Mouse (Mus musculus) mouse trophoblast stem cell (cell line): Measurements from ENCODE around the gene Prkag1.

ENCODE experiments used
- in situ Hi-C, 2 experiments: fragments of 300-500 bp; cut with MseI, MboI; formaldehyde crosslinking; loops; 2 replicates in 1 of 2; 3 replicates in 1 of 2; pipeline ENCODE4 v1.15.1; 2025

Prkag1 gene

DNA sequence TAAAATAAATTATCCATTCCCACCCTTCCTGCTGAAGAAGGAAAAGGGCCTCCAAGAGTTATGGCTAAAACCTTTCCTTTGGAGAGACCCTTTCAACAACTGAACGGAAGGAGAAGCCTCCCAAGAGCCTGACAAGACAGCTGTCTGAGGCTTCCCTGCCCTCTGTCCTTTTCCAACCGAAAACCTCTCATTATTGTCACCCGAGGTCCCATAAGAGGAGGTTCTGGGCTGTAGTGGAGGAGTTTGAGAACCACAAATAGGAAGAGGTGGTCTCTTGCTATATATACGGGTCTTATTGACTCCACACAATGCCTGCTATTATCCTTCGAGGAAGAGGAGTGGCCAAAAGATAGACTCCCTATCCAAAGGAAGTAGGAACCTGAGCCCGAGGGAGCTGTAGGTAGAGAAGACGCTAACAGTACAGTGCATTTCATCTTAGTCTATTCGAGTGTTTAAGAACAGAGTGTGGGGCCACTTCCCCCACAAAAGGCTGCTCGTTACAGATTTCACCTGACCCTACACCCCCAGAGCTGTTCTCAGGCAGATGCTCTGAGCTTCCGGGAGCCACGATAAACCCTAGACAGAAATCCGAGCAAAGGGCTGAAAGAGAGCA, 59.4 kb downstream of the Prkag1 start:
- in situ Hi-C loops, result no loop called here

GRCm38 (mm10) chr15:98768259-98768658, 63.1 kb downstream of the Prkag1 start:
- in situ Hi-C loops, result no loop called here

DNA sequence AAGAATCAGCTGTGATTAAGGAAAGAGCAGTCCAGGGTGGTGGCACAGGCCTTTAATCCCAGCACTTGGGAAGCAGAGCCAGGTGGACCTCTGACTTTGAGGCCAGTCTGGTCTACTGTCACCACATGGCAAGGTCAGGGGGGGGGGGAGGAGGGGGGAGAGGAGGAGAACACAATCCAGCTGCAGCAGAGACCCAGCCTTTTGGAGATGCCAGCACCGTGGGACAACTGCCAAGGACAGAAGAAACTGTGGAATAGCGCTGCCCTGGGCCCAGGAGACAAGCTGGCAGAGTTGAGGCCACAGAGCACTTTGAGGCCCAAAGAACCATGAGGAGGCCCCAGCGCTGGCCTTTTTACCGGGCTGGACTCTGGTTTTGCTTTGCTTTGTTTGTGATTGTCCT, 65.4 kb downstream of the Prkag1 start:
- in situ Hi-C loops, result no loop called here
